Mouse (Mus musculus): ENCODE data around the gene Ahctf1. TPM values are rescaled to one million over a fixed set of nuclear protein-coding genes. Genes with fewer than 3 reads are reported as not detected.

Gene Ahctf1
- polyA plus RNA-seq, 1 experiment from 2014 or later, result 13.5 TPM

- no peaks in the 10 kb centered on the region for H3K4me1 ChIP-seq (ENCODE audit: control insufficient read depth, insufficient read depth, low read depth, low read length)
- ATAC-seq, result no peak
- H3K4me2 ChIP-seq (ENCODE audit: low read length), result no peak overlapping the region
- no peak overlapping the region for H3K9ac ChIP-seq (ENCODE audit: low read depth, low read length)
- H3K27ac ChIP-seq (ENCODE audit: low read depth, low read length), result no peak overlapping the region
- no peaks in the 10 kb centered on the region for H3K27me3 ChIP-seq (replicated peaks; ENCODE audit: control insufficient read depth, insufficient read depth, low read length)
- H3K9me3 ChIP-seq (ENCODE audit: control insufficient read depth, low read length), result no peaks in the 10 kb centered on the region
- no peak overlapping the region for H3K4me3 ChIP-seq (ENCODE audit: low read length)
- 97% methylated on average over 8 of the region's 8 CpGs for WGBS
- peaks cover 23% of the 10 kb centered on the region for H3K36me3 ChIP-seq (ENCODE audit: control insufficient read depth, insufficient read depth, low read length)
Observed at GRCm38 (mm10) chr1:179776831-179777230, 26.6 kb downstream of the Ahctf1 start.

GRCm38 (mm10) chr1:179760553-179760952 lies 42.9 kb downstream of the Ahctf1 start:
- Histone ChIP-seq H3K27me3 (replicated peaks; ENCODE audit: control insufficient read depth, insufficient read depth, low read length) (no peaks in the 10 kb centered on the region), H3K27ac (ENCODE audit: low read depth, low read length) (no peak overlapping the region), H3K4me1 (ENCODE audit: control insufficient read depth, insufficient read depth, low read depth, low read length) (no peaks in the 10 kb centered on the region), H3K36me3 (ENCODE audit: control insufficient read depth, insufficient read depth, low read length) (peaks cover 24% of the 10 kb centered on the region), H3K9me3 (ENCODE audit: control insufficient read depth, low read length) (no peaks in the 10 kb centered on the region), H3K9ac (ENCODE audit: low read depth, low read length) (no peak overlapping the region), H3K4me3 (ENCODE audit: low read length) (no peak overlapping the region), H3K4me2 (ENCODE audit: low read length) (no peak overlapping the region)
- 88% methylated on average over 4 of the region's 4 CpGs for WGBS
- no peak for ATAC-seq

- peaks cover 22% of the 10 kb centered on the region for H3K36me3 ChIP-seq (ENCODE audit: control insufficient read depth, insufficient read depth, low read length)
- H3K4me1 ChIP-seq (ENCODE audit: control insufficient read depth, insufficient read depth, low read depth, low read length), result no peaks in the 10 kb centered on the region
Observed at GRCm38 (mm10) chr1:179760086-179760485, 43.4 kb downstream of the Ahctf1 start.

GRCm38 (mm10) chr1:179756477-179756876 lies 47.0 kb downstream of the Ahctf1 start:
- H3K36me3 ChIP-seq (ENCODE audit: control insufficient read depth, insufficient read depth, low read length), result peaks cover 33% of the 10 kb centered on the region
- no peaks in the 10 kb centered on the region for H3K9me3 ChIP-seq (ENCODE audit: control insufficient read depth, low read length)
- H3K4me1 ChIP-seq (ENCODE audit: control insufficient read depth, insufficient read depth, low read depth, low read length), result no peaks in the 10 kb centered on the region

More at GRCm38 (mm10) chr1:179760086-179760485, 43.4 kb downstream of the Ahctf1 start:
- Histone ChIP-seq H3K9ac (ENCODE audit: low read depth, low read length) (no peak overlapping the region), H3K27ac (ENCODE audit: low read depth, low read length) (no peak overlapping the region), H3K4me3 (ENCODE audit: low read length) (no peak overlapping the region), H3K9me3 (ENCODE audit: control insufficient read depth, low read length) (no peaks in the 10 kb centered on the region), H3K4me2 (ENCODE audit: low read length) (no peak overlapping the region), H3K27me3 (replicated peaks; ENCODE audit: control insufficient read depth, insufficient read depth, low read length) (no peaks in the 10 kb centered on the region)
- 92% methylated on average over 5 of the region's 5 CpGs for WGBS
- no peak for ATAC-seq

GRCm38 (mm10) chr1:179753006-179753405 lies 50.5 kb downstream of the Ahctf1 start:
- no peaks in the 10 kb centered on the region for H3K9me3 ChIP-seq (ENCODE audit: control insufficient read depth, low read length)
- no peak overlapping the region for H3K4me2 ChIP-seq (ENCODE audit: low read length)
- H3K9ac ChIP-seq (ENCODE audit: low read depth, low read length), result no peak overlapping the region
- ATAC-seq, result no peak
- no peaks in the 10 kb centered on the region for H3K27me3 ChIP-seq (replicated peaks; ENCODE audit: control insufficient read depth, insufficient read depth, low read length)
- no peaks in the 10 kb centered on the region for H3K4me1 ChIP-seq (ENCODE audit: control insufficient read depth, insufficient read depth, low read depth, low read length)
- WGBS, result 91% methylated on average over 8 of the region's 8 CpGs
- no peak overlapping the region for H3K27ac ChIP-seq (ENCODE audit: low read depth, low read length)
- peaks cover 22% of the 10 kb centered on the region for H3K36me3 ChIP-seq (ENCODE audit: control insufficient read depth, insufficient read depth, low read length)
- no peak overlapping the region for H3K4me3 ChIP-seq (ENCODE audit: low read length)

More at GRCm38 (mm10) chr1:179756477-179756876, 47.0 kb downstream of the Ahctf1 start:
- H3K27me3 ChIP-seq (replicated peaks; ENCODE audit: control insufficient read depth, insufficient read depth, low read length), result no peaks in the 10 kb centered on the region
- H3K4me2 ChIP-seq (ENCODE audit: low read length), result no peak overlapping the region
- H3K4me3 ChIP-seq (ENCODE audit: low read length), result no peak overlapping the region
- no peak for ATAC-seq
- H3K9ac ChIP-seq (ENCODE audit: low read depth, low read length), result no peak overlapping the region
- no peak overlapping the region for H3K27ac ChIP-seq (ENCODE audit: low read depth, low read length)

GRCm38 (mm10) chr1:179752276-179752675 lies 51.2 kb downstream of the Ahctf1 start:
- ATAC-seq, result no peak
- no peak overlapping the region for H3K27ac ChIP-seq (ENCODE audit: low read depth, low read length)
- WGBS, result 98% methylated on average over 11 of the region's 11 CpGs
- no peaks in the 10 kb centered on the region for H3K27me3 ChIP-seq (replicated peaks; ENCODE audit: control insufficient read depth, insufficient read depth, low read length)
- no peak overlapping the region for H3K9ac ChIP-seq (ENCODE audit: low read depth, low read length)
- no peaks in the 10 kb centered on the region for H3K4me1 ChIP-seq (ENCODE audit: control insufficient read depth, insufficient read depth, low read depth, low read length)
- H3K9me3 ChIP-seq (ENCODE audit: control insufficient read depth, low read length), result no peaks in the 10 kb centered on the region
- H3K36me3 ChIP-seq (ENCODE audit: control insufficient read depth, insufficient read depth, low read length), result peaks cover 25% of the 10 kb centered on the region
- H3K4me2 ChIP-seq (ENCODE audit: low read length), result no peak overlapping the region
- no peak overlapping the region for H3K4me3 ChIP-seq (ENCODE audit: low read length)

- no peak for ATAC-seq
- no peak within 1 kb of the TSS for H3K4me3 ChIP-seq (ENCODE audit: low read length)
- H3K36me3 ChIP-seq (ENCODE audit: control insufficient read depth, insufficient read depth, low read length), result peaks cover 22% of the 10 kb centered on the region
- H3K9me3 ChIP-seq (ENCODE audit: control insufficient read depth, low read length), result no peaks in the 10 kb centered on the region
- no peak within 1 kb of the TSS for H3K4me2 ChIP-seq (ENCODE audit: low read length)
- 95% methylated on average over 9 of the region's 9 CpGs for WGBS
- H3K27ac ChIP-seq (ENCODE audit: low read depth, low read length), result no peak within 1 kb of the TSS
- no peaks in the 10 kb centered on the region for H3K4me1 ChIP-seq (ENCODE audit: control insufficient read depth, insufficient read depth, low read depth, low read length)
- no peaks in the 10 kb centered on the region for H3K27me3 ChIP-seq (replicated peaks; ENCODE audit: control insufficient read depth, insufficient read depth, low read length)
- no peak within 1 kb of the TSS for H3K9ac ChIP-seq (ENCODE audit: low read depth, low read length)
Observed at GRCm38 (mm10) chr1:179745171-179745570, 58.3 kb downstream of the Ahctf1 start, which contains the start of gene Kif28. TSS of gene Kif28 (minus strand) at chr1:179745271.

GRCm38 (mm10) chr1:179743593-179744193 lies 59.8 kb downstream of the Ahctf1 start:
- ATAC-seq, result no peak
- Histone ChIP-seq H3K36me3 (ENCODE audit: control insufficient read depth, insufficient read depth, low read length) (peaks cover 22% of the 10 kb centered on the region), H3K4me3 (ENCODE audit: low read length) (no peak overlapping the region), H3K9me3 (ENCODE audit: control insufficient read depth, low read length) (no peaks in the 10 kb centered on the region), H3K4me1 (ENCODE audit: control insufficient read depth, insufficient read depth, low read depth, low read length) (no peaks in the 10 kb centered on the region), H3K9ac (ENCODE audit: low read depth, low read length) (no peak overlapping the region), H3K27ac (ENCODE audit: low read depth, low read length) (no peak overlapping the region), H3K4me2 (ENCODE audit: low read length) (no peak overlapping the region), H3K27me3 (replicated peaks; ENCODE audit: control insufficient read depth, insufficient read depth, low read length) (no peaks in the 10 kb centered on the region)
- WGBS, result 84% methylated on average over 4 of the region's 4 CpGs

GRCm38 (mm10) chr1:179736483-179736882 lies 67.0 kb downstream of the Ahctf1 start:
- H3K9me3 ChIP-seq (ENCODE audit: control insufficient read depth, low read length), result no peaks in the 10 kb centered on the region
- H3K4me1 ChIP-seq (ENCODE audit: control insufficient read depth, insufficient read depth, low read depth, low read length), result no peaks in the 10 kb centered on the region
- no peak for ATAC-seq
- H3K4me2 ChIP-seq (ENCODE audit: low read length), result no peak overlapping the region
- no peaks in the 10 kb centered on the region for H3K27me3 ChIP-seq (replicated peaks; ENCODE audit: control insufficient read depth, insufficient read depth, low read length)
- H3K4me3 ChIP-seq (ENCODE audit: low read length), result no peak overlapping the region
- no peaks in the 10 kb centered on the region for H3K36me3 ChIP-seq (ENCODE audit: control insufficient read depth, insufficient read depth, low read length)
- 90% methylated on average over 3 of the region's 3 CpGs for WGBS
- H3K9ac ChIP-seq (ENCODE audit: low read depth, low read length), result no peak overlapping the region
- H3K27ac ChIP-seq (ENCODE audit: low read depth, low read length), result no peak overlapping the region
